Mouse (Mus musculus): ENCODE data around the gene Mansc1.
A peak's percentile ranks its signal among the peaks of the same experiment; 100 is the strongest.
"Not testable (repeated sequence)": the region's sequence is repeated elsewhere in the genome, so short reads cannot be mapped to it uniquely, and the experiment has no call there.

Gene Mansc1

GRCm38 (mm10) chr6:134631947-134632687, at the start of gene Mansc1:
Gene Mansc1, minus strand, starts transcription at chr6:134632488.
- DNase-seq (ENCODE audit: low read depth, low spot score): peak; percentile 66

- not testable (repeated sequence) for DNase-seq (ENCODE audit: low read depth, low spot score)
Measured at GRCm38 (mm10) chr6:134679330-134679729, 47.0 kb upstream of the Mansc1 start.

GRCm38 (mm10) chr6:134678037-134678436, 45.7 kb upstream of the Mansc1 start:
- DNase-seq (ENCODE audit: low read depth, low spot score): no peak

GRCm38 (mm10) chr6:134677504-134677903, 45.2 kb upstream of the Mansc1 start:
- DNase-seq (ENCODE audit: low read depth, low spot score): no peak

GRCm38 (mm10) chr6:134673712-134674111, 41.4 kb upstream of the Mansc1 start:
- not testable (repeated sequence) for DNase-seq (ENCODE audit: low read depth, low spot score)

GRCm38 (mm10) chr6:134670881-134671411, 38.7 kb upstream of the Mansc1 start:
- DNase-seq (ENCODE audit: low read depth, low spot score): no peak

GRCm38 (mm10) chr6:134669179-134669865, 37.0 kb upstream of the Mansc1 start:
- no peak for DNase-seq (ENCODE audit: low read depth, low spot score)

- no peak for DNase-seq (ENCODE audit: low read depth, low spot score)
Measured at GRCm38 (mm10) chr6:134668519-134668918, 36.2 kb upstream of the Mansc1 start.

- DNase-seq (ENCODE audit: low read depth, low spot score): no peak
Measured at GRCm38 (mm10) chr6:134665817-134666216, 33.5 kb upstream of the Mansc1 start.

GRCm38 (mm10) chr6:134664573-134664972, 32.3 kb upstream of the Mansc1 start:
- no peak for DNase-seq (ENCODE audit: low read depth, low spot score)

- no peak for DNase-seq (ENCODE audit: low read depth, low spot score)
Measured at GRCm38 (mm10) chr6:134660714-134661406, 28.6 kb upstream of the Mansc1 start.

- DNase-seq (ENCODE audit: low read depth, low spot score): peak; percentile 70
Measured at GRCm38 (mm10) chr6:134659108-134659958, 27.0 kb upstream of the Mansc1 start.

GRCm38 (mm10) chr6:134656527-134656926, 24.2 kb upstream of the Mansc1 start:
- no peak for DNase-seq (ENCODE audit: low read depth, low spot score)

- DNase-seq (ENCODE audit: low read depth, low spot score): no peak
Measured at GRCm38 (mm10) chr6:134648356-134648755, 16.1 kb upstream of the Mansc1 start.

- no peak for DNase-seq (ENCODE audit: low read depth, low spot score)
Measured at GRCm38 (mm10) chr6:134647621-134648020, 15.3 kb upstream of the Mansc1 start.

- DNase-seq (ENCODE audit: low read depth, low spot score): no peak
Measured at GRCm38 (mm10) chr6:134646835-134647234, 14.5 kb upstream of the Mansc1 start.

GRCm38 (mm10) chr6:134643296-134643695, 11.0 kb upstream of the Mansc1 start:
- DNase-seq (ENCODE audit: low read depth, low spot score): peak; percentile 74

- no peak for DNase-seq (ENCODE audit: low read depth, low spot score)
Measured at GRCm38 (mm10) chr6:134641738-134642446, 9.6 kb upstream of the Mansc1 start.

GRCm38 (mm10) chr6:134640485-134641475, 8.5 kb upstream of the Mansc1 start:
- peak; percentile 92 for DNase-seq (ENCODE audit: low read depth, low spot score)
